Mouse (Mus musculus): ENCODE results near the gene Fam189a1.

DNA sequence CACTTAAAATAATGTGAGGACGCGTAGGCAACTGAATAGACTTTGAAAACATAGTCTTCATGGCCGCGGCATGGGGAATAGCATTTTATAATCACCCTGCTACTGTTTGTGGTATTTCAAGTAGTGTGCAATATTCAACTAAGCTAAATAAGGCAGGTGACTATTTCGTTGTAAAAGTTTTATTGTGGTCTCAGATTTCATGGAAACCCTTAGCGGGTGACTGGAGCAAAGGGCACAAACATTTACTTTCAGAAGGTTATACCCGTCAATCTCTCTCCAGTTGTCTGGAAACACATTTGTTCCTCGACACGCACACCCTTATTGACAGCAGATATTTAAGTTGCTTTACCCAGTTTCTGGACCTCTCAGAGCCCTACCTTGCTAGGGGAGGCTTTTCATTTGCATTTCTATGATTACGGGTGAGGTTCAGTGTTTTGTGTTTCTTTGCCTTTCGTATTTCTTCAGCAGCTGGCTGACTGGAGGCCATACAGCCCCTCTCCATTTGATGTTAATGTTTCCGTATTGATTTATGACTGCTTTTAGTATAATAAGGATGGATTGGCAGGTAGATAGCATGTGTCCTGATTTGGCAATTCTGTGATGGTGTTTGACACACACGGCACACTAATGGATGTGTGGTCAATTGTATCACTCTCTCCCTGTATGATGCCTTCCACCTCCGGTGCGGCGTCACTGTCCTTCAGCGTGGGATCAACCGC, 107.0 kb downstream of the Fam189a1 start:
- TF ChIP-seq CTCF (IDR thresholded peaks at IDR 0.05; ENCODE audit: control insufficient read depth, insufficient read depth, insufficient read length) (no peak), FOSL1 (IDR thresholded peaks at IDR 0.05; ENCODE audit: insufficient read depth, low read length, poor library complexity, severe bottlenecking) (no peak)
